In the genomic region with DNA sequence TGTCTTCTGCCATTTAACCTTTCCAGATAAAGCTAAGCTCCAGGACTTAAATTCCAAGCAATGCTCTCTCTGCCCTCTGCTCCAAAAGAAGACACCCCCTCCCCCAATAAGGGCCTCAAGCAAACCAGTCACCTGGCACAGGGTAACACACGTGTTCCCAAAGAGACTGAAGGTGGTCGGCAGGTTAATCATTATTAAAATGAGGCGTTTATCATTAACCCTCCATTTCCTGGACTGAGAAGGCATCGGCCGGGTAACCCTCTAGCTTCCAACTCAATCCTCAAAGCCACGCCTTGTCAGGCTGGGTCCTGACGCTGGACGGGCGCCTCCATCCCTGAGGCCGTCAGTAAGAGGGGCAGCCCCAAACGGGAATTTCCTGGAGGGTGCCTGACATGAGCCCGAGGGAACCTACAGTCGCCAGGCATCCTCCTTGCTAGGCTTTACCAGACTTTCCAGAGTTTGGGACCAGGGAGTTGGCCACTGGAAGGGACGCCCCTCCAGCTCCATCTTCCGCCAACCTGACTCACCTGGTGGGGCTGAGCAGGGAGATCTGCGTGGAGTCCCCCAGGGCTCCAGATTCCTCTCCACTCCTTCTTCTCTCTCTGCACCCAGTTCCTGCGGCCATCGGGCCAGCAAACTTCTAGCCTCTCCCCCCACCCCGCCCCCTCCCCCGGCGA, we compare ENCODE assay signal across 8 mouse cellular contexts. TPM values are rescaled to one million over a fixed set of nuclear protein-coding genes. Genes with fewer than 3 reads are reported as not detected.
DNase-seq lines count a peak whose midpoint lies in the region; ATAC-seq lines count a peak whose summit lies in the region.

No protein-coding gene starts in this region.

- H3K27ac ChIP-seq in heart, embryonic 12.5 days (ENCODE audit: poor library complexity, severe bottlenecking) = no peak overlapping the region
- H3K27ac ChIP-seq in midbrain, embryonic 12.5 days (replicated peaks) = no peak overlapping the region

- H3K4me1 ChIP-seq in heart, embryonic 12.5 days (replicated peaks) = peaks cover 8% of the 10 kb centered on the region
- H3K4me1 ChIP-seq in midbrain, embryonic 12.5 days = peaks cover 15% of the 10 kb centered on the region

- no peaks in the 10 kb centered on the region; the same call in 1 of the 2 replicates for H3K36me3 ChIP-seq in heart, embryonic 12.5 days
- H3K36me3 ChIP-seq in midbrain, embryonic 12.5 days = no peaks in the 10 kb centered on the region

- no peaks in the 10 kb centered on the region for H3K9me3 ChIP-seq in heart, embryonic 12.5 days (replicated peaks)
- H3K9me3 ChIP-seq in midbrain, embryonic 12.5 days = no peaks in the 10 kb centered on the region

- DNase-seq in heart, adult 11 months = peak; percentile 89
- DNase-seq in heart, postnatal 25 days (ENCODE audit: low spot score) = no peak
- DNase-seq in cerebellum, adult 8-10 months = peak; percentile 43
- DNase-seq in kidney, postnatal 14 days = peak; percentile 61
- no peak for DNase-seq in left cerebral cortex, adult 9 months (ENCODE audit: low spot score in 2 of 2)
- DNase-seq in left cerebral cortex, postnatal 14 days (ENCODE audit: low spot score in 2 of 2) = no peak

- intact Hi-C loops in heart, postnatal 25 days (cut with DNase I) = loop anchor here (5.0 kb wide), 3 partner anchors 253 to 488 kb away; no protein-coding TSS in a partner anchor
- intact Hi-C loops in left cerebral cortex, postnatal 14 days (cut with DNase I) = loop anchor here (2.0 to 5.0 kb wide), 2 partner anchors 165 to 253 kb away; no protein-coding TSS in a partner anchor

- H3K27me3 ChIP-seq in heart, embryonic 12.5 days (replicated peaks) = peaks cover 40% of the 10 kb centered on the region
- peaks cover 24% of the 10 kb centered on the region for H3K27me3 ChIP-seq in midbrain, embryonic 12.5 days

- WGBS in heart, embryonic 12.5 days = 1% methylated on average over 20 of the region's 21 CpGs
- 1% methylated on average over 20 of the region's 21 CpGs for WGBS in midbrain, embryonic 12.5 days

- H3K4me3 ChIP-seq in heart, embryonic 12.5 days = peak overlapping the region; percentile 83
- H3K4me3 ChIP-seq in midbrain, embryonic 12.5 days = peak overlapping the region; percentile 69

- H3K9ac ChIP-seq in heart, embryonic 12.5 days = peak overlapping the region; percentile 75
- H3K9ac ChIP-seq in midbrain, embryonic 12.5 days (replicated peaks) = peak overlapping the region; percentile 83

- ATAC-seq in heart, embryonic 12.5 days (ENCODE audit: insufficient number of reproducible peaks, low FRiP score) = no peak
- no peak; the same call in 1 of the 2 replicates for ATAC-seq in midbrain, embryonic 12.5 days (ENCODE audit: low FRiP score, low read depth)

- peak overlapping the region; percentile 97 for H3K4me2 ChIP-seq in heart, embryonic 12.5 days
- peak overlapping the region; percentile 96 for H3K4me2 ChIP-seq in midbrain, embryonic 12.5 days (replicated peaks)

RNA-seq across cellular contexts. Expression of gene Carmil1, which starts 0.7 kb away (rescaled TPM):
- 10 to 100 TPM in 1 of 2 experiments, 1 to 10 TPM in 1; 9.1 to 10.6 TPM for total RNA-seq in heart, postnatal 25 days (2021)
- 12.0 and 12.4 TPM in 2 replicates for polyA plus RNA-seq in heart, embryonic 12.5 days (2016; fragmentation: Nextera tagmentation; extraction: Ambion mirVana)
- polyA plus RNA-seq in midbrain, embryonic 12.5 days (2016; fragmentation: Nextera tagmentation; extraction: Ambion mirVana) = 21.6 and 25.6 TPM in 2 replicates
- total RNA-seq in left cerebral cortex, postnatal 14 days (2021) = 10 to 100 TPM; 44.2 to 46.3 TPM

RNA-seq across cellular contexts. Expression of gene Cmah, which starts 47.3 kb away (rescaled TPM):
- 1 to 10 TPM; 2.9 to 4.9 TPM for total RNA-seq in heart, postnatal 25 days (2021)
- polyA plus RNA-seq in heart, embryonic 12.5 days (2016; fragmentation: Nextera tagmentation; extraction: Ambion mirVana) = 0.24 and 0.28 TPM in 2 replicates
- 0.36 and 0.42 TPM in 2 replicates for polyA plus RNA-seq in midbrain, embryonic 12.5 days (2016; fragmentation: Nextera tagmentation; extraction: Ambion mirVana)
- total RNA-seq in left cerebral cortex, postnatal 14 days (2021) = under 1 TPM; 0.20 to 0.44 TPM

Comparison
In these comparisons a context has a peak if more than half of its experiments do, and no peak if none do; other contexts are left out.
1. DNase-seq: peak in heart, adult 11 months (single experiment), cerebellum, adult 8-10 months (single experiment) and kidney, postnatal 14 days (single experiment); none in heart, postnatal 25 days (single experiment), left cerebral cortex, adult 9 months (0 of 2) and left cerebral cortex, postnatal 14 days (0 of 2).